Mouse (Mus musculus) fibroblast of lung, adult 2 months (primary cell): ENCODE measurements around the gene Aph1b.
A peak's percentile ranks its signal among the peaks of the same experiment; 100 is the strongest.
"Not testable (repeated sequence)": the region's sequence is repeated elsewhere in the genome, so short reads cannot be mapped to it uniquely, and the experiment has no call there.

Experiments used
- DNase-seq: peaks from one replicate; pipeline ENCODE4 v3.0.0-alpha.2; 2011; ENCODE audit warnings: low read depth

The Aph1b gene

DNA sequence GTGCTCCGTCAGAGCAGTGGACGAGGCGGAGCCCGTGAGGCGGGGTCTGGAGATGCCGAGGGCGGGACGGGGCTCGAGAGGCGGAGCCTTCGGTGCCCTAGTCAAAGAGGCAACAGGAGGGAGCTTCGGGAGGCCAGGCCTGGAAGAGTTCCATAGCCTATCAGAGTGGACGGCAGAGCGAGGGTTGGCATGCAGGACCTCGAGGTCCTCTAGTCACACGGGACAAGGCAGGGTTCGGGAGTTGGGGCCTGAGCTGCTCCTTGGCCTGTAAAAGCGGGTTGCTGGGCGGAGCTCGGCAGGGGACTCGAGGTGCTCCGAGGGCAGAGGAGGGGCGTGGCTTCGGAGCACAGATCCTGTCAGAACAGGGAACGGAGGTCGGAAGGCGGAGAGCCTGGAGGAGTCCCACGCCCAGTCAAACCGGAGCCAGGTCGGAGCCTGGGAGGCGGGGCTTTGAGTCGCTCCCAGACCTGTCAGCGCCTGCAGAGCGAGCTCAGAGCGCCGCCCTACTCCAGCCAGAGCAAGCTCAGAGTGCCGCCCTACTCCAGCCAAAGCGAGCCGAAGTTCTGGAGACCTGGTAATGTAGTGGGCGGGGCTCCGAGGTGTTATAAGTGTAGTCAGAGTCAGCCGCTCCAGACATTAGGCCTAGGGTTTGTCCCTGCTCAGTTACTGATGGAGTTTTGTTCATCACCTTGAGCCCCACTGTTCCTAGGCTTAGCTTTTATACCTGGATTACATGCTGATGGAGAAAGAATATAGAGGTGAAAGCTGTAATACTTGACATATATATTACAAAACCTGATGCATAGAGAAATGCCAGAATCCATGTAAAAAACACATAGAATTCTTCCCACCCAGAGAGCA, at the start of gene Aph1b:
TSS of gene Aph1b (minus strand) at position 27 of the 861 bp plus-strand sequence.
- DNase-seq: peak; percentile 100

DNA sequence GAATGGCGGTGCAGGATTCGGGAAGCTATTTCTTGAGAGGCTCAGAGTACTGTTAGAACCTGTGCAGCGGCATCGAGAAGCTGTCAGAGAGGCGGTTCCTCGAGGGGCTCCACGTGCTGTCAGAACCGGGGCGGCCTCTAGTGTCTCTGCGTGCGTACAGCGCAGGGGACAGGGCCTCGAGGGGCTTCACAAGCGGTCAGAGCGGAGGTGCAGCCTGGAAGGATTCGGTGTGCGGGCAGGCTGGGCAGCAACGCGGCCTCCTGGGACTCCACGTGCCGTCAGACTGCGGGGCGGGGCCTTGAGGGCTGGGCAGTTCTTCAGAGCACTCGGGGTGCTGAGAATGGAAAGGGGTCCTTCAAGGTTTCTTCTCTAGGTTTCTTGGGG, 39.8 kb upstream of the Aph1b start:
- DNase-seq: no peak

DNA sequence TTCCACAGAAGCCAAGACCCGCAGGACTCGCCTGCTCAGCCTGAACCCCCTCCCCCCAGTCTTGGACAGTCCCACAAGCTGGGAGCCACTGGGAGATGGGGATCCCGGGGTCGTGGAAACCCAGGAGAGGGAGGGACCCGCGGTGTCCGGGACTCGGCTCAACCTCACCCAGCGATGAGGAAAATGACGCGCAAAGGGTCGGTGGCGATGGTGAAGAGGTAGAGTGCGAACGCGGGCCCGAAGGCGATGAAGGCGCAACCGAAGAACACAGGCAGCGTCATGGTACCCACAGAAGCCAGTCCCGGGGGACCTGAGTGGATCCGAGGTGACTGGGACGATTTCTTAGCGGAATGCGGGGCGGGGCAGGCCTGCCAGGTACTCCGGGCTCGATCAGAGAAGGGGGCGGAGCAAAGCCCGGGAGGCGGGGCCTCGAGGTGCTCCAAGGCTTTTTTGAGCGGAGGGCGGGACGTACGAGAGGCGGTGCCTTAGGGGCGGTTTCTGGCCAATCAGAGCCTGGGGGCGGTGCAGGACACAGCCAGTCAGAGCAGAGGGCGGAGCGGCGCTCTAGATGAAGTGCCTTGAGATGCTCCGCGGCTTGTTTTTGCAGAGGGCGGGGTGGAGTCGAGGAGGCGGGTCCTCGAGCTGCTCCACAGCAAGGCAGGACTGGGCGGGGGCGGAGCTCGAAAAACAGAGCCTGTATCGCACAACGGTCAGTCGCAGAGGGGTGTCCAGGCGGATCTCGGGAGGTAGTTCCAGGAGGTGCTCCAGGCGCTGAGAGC, 39.2 kb upstream of the Aph1b start, which contains the start of gene Aph1c:
TSS of gene Aph1c (minus strand) at position 409 of the 779 bp plus-strand sequence.
- DNase-seq: peak; percentile 95

DNA sequence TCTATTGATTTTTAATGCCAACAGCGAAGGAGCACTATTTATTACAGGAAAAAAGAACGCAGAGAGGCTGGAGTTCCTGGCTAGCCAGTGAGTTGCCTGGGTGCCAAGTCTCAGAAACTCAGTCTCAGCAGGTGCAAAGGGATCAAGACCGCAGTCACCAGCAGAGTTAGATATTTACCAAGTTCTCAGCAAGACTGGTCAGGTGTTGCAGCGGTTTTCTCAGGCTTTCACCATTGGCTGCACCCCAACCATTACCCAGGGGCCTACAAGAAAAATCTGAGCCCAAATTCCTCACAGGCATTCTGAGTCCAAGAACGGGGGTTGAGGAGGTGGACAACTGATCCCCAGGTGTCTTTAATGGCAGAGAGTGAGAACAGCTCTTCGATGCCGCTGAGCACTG, 38.6 kb upstream of the Aph1b start:
- no peak for DNase-seq

DNA sequence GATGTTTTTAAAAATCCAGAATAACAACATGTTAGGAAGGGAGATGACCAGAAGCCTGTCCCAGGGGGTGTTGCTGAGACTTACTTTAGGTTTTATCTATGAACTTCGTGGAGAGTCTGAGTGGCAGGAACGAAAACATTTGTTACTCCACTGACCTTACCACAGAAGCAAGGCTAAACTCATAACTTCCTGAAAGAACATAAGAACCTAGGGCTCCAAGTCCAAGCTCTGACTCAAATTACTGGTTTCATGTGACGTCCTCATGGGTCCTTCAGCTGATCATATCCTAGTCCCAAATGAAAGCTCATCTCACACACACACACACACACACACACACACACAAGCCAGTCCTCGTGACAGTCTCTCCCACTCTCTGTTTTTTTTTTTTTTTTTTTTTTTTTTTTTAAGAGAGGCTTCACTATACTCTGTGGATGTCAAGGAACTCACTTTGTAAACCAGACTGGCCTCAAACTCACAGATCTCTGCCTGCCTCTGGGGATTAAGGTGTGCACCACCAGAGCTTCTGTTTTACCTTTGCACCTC, 37.1 kb upstream of the Aph1b start:
- DNase-seq: no peak

DNA sequence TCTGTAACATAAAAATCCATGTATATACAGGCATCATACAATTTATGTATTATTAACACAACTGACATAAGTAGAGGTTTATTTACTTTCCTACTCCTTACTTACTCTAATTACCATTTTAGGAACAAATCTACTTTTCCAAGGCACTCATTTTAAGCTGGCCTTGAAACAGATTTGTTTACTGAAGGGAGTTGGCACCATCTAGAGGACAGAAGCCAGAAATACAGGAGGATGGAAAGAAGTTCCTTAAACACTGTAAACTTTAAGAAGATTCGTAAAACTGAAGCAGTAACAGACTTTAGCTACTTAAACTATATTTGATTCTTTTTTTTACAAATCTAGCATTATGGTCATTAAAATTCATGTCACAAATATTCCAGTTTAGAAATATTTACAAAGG, 30.7 kb upstream of the Aph1b start:
- peak; percentile 44 for DNase-seq

DNA sequence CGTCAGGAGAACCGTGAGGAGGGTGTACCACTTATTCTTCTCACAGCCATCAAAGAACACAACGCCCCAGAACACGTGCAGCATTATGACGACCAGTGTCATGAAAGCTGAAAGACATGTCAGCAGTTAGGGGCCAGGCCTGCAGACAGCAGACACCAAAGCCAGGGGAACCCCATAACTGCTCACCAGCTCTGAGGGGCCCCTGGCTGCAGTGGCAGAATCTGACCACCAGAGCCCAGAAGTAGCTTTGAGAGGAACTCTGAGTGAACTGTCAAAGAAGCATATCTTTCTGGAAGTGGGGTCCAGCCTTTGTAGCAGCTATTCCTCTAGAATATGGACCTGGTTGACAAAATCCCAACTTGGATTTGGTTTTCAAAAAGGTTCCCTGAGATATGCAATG, 27.0 kb upstream of the Aph1b start:
- not testable (repeated sequence) for DNase-seq

DNA sequence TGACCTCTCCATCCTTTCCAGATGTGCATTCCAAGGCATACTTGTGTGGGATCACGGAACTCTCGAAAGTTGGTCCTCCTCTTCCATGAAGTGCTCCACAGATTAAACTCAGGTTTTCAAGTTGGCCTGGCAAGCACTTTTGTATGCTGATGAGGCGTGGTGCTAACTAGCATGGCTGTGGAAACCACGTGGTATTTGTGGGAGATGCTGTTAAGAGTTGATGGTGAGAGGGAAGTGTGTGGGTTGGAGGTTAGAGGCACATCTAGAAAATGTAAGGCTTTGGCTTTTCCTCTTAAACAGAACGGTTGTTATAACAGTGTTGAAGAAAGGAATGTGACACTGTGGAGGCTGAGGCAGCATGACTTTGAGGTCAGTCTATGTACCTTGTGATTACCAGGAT, 25.7 kb upstream of the Aph1b start:
- no peak for DNase-seq

DNA sequence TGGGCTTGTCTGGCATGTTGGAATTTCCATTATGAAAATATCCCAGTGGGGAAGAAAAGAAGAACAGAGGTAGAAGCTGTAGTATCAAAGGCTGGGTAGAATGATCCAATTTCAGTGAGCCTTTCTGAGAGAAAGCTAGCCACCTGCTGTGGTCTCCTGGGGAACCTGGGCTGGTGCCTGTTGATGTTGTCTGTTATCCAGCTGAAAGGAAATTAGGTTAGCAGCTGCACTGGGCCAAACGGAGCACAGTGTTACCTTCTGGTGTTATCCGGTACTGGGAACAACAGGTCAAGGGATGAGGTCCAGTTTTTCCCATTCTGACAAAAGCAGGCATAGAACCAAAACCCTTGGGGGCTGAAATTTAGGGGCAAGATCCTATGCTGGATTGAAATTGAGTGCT, 18.1 kb upstream of the Aph1b start:
- no peak for DNase-seq

DNA sequence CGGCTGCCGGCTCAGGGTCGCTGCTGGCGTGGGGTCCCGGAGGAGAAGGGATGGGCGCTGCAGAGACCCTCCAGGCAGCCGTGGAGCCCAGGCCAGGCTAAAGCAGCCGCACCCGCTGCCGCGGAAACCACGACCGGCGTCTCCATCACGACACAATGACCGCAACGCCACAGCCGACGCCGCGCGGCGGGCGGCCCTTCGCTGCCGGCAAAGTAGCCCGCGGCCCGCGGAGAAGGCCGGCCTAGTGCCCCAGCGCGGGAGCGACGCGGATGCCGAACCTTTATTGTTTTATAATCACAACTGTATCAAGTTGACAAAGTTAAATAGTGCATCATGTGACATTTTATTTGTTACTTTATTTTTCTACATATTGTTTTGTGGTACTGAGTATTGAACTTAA, 10.7 kb upstream of the Aph1b start:
- not testable (repeated sequence) for DNase-seq

DNA sequence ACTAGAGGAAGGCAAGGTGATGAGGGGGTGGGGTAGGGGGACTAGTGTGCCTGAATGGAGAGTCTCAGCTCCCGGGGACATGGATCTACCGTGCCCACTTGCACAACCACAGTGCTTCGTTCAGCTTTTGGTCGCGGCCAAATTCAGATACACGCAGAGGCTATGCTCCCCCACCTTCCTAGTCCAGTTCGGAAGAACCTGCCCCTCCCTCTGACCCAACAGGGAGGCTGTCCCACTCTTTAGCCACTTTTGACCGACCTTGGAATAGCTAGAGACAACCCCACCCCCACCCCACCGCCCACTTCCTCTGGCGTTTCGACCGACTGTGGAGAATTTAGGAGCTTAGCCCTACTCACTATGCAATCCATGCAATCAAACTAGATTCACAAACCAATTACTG, 6.7 kb upstream of the Aph1b start:
- no peak for DNase-seq

DNA sequence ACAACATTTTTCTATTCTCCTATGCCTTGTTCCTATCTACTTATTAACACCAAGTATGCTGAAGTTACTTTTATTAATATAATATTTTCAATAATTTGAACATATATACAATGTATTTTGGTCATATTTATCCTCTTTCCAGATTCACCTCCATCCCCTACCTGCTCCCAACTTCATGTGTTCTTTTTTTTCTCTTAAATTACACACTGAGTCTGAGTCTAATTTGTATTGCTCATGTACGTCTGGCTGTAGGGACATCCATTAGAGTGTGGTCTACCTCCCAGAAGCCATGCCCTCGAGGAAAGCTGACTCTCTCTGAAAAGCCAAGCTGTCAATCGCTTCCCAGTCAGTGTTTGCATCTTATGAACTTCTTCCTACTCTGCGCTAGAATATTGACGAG, 1.4 kb upstream of the Aph1b start, which contains the start of gene Gm10647:
TSS of gene Gm10647 (plus strand) at position 301 of the 400 bp plus-strand sequence.
- no peak for DNase-seq

DNA sequence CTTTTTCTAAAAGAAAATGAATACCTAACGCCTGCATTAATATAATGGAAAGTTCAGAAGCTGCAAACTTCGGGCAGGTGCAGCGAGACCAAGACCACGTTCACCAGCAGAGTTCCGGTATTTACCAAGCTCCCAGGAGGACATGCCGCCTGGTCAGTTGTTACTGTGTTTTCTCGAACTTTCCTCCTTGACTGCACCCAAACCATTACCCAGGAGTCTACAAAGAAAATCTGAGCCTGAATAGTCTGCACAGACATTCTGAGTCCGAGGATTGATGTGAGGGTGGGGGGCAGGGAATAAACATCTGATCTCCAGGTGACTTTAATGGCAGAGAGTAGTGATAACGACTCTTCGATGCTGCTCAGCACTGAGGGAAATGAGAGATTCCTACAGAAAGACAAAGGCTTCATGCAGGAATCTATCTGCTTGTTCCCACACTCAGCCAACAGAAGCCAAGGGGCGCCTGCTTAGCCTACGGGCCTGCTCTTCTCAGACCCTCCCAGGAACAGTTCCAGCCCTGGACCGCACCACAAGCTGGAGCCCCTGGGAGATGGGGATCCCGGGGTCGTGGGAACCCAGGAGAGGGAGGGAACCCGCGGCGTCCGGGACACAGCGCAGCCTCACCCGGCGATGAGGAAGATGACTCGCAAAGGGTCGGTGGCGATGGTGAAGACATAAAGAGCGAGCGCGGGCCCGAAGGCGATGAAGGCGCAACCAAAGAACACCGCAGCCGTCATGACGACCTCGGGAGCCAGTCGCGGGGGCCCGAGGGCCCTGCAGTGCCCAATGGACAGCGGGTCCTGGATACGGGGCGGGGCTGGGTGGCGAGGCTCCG, 444 bp downstream of the Aph1b start:
- DNase-seq: no peak

DNA sequence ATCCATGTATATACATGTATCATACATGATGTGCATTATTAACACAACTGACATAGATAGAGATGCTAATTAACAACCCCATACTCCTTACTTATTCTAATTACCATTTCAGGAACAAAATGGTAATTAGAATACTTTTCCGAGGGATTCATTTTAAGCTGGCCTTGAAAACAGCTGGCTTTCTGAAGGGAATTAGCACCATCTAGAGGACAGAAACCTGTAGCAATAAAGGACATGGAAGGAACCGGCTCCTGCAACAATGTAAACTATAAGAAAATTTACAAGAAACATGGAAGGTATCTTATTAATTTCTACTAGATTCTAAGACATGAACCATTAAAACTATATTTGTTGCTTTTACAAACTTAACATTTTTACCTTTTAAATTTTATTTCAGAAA, 7.5 kb downstream of the Aph1b start:
- peak; percentile 36 for DNase-seq

DNA sequence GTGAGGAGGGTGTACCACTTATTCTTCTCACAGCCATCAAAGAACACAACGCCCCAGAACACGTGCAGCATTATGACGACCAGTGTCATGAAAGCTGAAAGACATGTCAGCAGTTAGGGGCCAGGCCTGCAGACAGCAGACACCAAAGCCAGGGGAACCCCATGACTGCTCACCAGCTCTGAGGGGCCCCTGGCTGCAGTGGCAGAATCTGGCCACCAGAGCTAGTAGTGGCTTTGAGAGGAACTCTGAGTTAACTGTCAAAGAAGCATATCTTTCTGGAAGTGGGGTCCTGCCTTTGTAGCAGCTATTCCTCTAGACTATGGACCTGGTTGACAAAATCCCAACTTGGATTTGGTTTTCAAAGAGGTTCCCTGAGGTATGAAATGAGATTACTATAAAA, 10.7 kb downstream of the Aph1b start:
- not testable (repeated sequence) for DNase-seq

DNA sequence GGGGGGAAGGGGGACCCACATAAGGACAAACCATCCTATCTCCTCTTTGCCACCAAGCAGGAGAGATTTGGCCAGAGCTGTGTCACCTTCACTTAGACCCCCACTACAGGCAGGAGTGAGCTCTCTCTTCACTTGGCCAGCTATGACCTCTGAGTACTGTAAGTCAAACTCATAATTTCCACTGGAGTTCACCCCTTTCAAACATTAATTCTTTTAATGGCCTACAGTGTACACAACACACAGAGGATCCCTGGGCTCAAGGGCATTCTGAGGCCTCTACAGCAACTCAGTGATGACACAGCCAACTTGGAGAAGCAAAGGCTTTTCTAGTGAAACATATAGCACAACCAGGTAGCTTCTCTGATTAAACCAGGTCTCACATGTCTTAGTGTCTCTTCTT, 24.6 kb downstream of the Aph1b start:
- no peak for DNase-seq

DNA sequence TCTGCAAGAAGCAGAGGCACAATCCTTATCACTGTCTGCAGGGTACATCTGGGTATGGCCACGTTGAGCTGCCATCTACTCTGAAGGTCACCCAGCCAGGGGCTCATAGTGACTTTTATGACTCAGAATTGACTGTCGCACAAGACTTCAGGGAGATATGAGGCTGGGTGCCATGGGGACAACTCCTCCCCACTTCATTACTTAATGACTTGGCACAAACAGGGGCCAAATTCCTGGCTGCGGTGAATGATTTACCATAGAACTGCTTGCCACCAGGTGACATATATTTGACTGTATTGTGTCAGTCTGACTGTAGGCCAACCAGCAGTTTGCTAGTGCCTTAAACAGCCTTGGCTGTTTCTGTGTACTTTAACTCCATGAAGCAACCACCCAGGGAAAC, 26.0 kb downstream of the Aph1b start:
- no peak for DNase-seq

DNA sequence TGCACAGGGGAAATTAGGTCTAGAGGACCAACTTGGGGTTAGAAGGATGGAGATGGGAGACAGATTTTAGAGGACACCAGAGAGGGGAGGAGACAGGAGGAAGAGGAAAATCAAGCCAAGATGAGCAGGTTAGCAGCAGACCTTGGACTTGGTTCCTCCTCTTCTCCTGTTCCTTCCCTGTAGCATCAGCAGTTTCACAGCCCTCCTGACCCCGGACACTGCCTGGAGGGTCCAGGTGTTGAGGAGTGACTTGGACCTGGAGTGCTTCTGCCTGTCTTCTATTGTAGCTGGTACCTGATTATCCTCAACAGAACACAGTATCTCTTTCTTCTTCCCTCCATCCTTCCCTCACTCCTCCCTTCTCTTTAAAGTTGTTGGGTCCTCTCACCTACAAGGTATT, 26.6 kb downstream of the Aph1b start:
- DNase-seq: no peak

DNA sequence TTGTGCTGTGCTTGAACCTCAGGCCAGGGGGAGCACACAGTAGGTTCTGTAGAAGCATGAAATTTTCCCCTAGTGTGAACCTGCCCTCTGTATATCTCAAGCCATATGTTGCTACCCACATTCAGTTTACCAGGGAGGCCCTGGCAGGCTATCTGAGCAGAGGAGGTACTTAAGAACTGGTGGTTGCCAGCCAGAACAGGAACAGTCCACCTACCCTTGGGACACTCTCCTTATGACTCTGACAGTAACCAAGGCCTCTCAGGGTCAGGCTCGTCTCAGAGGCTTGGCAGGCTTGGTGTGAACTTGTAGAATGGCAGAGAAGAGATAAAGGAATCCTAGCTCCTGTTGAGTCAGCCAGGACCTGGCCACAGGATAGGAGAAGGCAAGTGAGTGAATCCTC, 34.3 kb downstream of the Aph1b start:
- no peak for DNase-seq

DNA sequence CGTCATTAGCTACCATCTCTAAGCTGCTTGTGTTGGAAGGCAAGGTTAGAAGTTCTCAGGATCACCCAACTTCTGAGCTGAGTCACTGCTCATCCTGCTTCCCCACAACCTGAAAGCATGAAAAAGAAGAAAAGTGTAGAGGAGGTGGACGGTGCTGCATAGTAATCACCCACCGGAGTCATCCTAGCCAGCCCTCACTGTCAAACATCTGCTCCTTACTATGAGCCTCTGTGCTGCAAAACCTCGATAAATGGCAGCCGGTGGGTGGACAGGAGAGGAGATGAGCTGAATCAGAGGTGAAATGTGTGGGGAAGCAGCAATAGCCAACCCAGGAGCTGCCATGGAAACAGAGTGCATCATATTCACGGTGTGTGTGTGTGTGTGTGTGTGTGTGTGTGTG, 42.4 kb downstream of the Aph1b start:
- no peak for DNase-seq

DNA sequence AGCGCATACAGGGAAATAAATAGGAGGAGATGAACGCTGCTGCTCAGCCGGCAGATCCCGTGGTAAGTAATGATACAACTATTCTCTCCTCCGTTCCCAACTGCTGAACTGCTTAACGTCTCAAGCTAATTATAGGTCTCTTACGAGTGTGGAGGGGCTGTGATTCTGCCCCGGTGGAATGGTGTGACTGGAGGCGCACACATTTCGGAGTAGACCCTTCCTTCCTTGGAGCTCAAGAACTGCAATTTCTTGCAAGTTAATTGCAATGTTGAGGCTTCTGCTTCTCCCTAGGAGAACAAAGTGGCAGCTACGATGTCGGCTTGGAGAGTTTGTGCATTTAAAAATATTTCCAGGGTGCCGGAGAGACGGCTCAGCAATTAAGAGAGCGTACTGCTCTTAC, 46.9 kb downstream of the Aph1b start:
- no peak for DNase-seq

DNA sequence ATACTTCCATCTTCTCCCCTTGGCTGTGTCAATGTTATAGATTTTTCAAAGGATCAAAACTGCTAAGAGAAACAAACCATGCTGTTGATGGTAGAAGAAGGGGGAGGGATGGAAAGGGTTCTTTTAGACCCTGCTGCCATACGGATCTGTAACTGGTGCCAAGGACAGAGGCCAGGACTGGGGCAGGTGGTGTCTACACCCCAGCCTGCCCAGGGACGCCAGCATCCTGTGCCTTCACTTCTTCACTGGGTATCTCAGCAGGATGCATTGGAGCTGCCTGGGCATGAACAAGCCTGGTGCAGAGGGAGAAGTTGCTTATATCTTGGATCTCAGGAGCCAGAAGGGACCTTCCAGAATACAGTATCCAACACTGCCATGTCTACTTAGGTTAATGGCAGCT, 50.8 kb downstream of the Aph1b start:
- DNase-seq: no peak
